Mouse (Mus musculus) lung, adult 2 months (tissue): ENCODE data around the gene Eps15l1.

ENCODE experiments used
- CTCF ChIP-seq: fragments of 200-500 bp; IDR thresholded peaks from 2 replicates; pipeline ENCODE4 v1.5.1; 2011; ENCODE audit warnings: mild to moderate bottlenecking, low read length, control low read depth; ENCODE audit not compliant: insufficient read depth
- POLR2A ChIP-seq: fragments of 200-500 bp; IDR thresholded peaks from 2 replicates; pipeline ENCODE4 v1.6.1; 2011; ENCODE audit warnings: low read depth, mild to moderate bottlenecking, control low read depth, low read length, borderline replicate concordance; ENCODE audit errors: extremely low read depth

DNA sequence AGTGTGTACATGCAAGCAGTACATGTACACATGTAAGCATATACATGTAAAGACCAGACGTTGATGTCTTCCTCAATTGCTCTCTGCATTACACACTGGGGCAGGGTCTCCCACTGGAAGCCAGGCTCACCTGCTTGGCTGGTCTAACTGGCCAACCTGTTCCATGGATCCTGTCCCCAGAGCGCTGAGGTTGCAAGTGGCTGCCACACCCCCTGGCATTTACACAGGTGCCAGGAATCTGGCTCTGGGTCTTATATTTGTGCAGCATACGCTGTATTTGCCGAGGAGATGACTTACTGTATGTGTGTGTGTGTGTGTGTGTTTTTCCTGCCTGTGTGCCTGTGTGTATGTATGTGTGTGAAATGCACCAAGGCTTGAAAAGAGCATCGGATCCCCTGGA is 114.3 kb downstream of the Eps15l1 start:
- TF ChIP-seq CTCF (no peak), POLR2A (no peak)
